Mouse (Mus musculus) lung, adult 2 months (tissue): Measurements from ENCODE around the gene Wdfy4.

ENCODE experiments used
- CTCF ChIP-seq: fragments of 200-500 bp; IDR thresholded peaks from 2 replicates; pipeline ENCODE4 v1.5.1; 2011; ENCODE audit warnings: mild to moderate bottlenecking, low read length, control low read depth; ENCODE audit not compliant: insufficient read depth
- POLR2A ChIP-seq: fragments of 200-500 bp; IDR thresholded peaks from 2 replicates; pipeline ENCODE4 v1.6.1; 2011; ENCODE audit warnings: low read depth, mild to moderate bottlenecking, control low read depth, low read length, borderline replicate concordance; ENCODE audit errors: extremely low read depth

DNA sequence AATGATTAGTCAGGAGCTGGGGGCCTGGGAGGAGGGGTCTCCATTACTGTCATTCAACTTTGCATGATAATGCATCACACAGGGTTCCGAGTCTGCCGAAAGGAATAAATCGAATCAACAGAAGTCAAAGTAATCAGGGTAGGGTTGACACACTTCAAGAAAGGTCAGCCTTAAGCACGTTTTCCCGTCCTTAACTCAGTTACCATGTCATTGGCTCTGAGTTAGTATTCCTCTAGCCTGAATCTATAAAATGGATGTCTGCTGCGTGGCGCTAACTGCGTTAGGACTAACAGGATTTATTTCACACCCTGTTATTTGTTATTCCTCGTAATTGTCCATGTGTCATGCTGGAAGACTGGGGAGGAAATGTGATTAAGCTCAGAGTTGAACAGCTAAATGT, 48.5 kb downstream of the Wdfy4 start:
- no peak for TF ChIP-seq CTCF
- no peak for TF ChIP-seq POLR2A
